ENCODE assay signal across 13 mouse cellular contexts in the genomic region with DNA sequence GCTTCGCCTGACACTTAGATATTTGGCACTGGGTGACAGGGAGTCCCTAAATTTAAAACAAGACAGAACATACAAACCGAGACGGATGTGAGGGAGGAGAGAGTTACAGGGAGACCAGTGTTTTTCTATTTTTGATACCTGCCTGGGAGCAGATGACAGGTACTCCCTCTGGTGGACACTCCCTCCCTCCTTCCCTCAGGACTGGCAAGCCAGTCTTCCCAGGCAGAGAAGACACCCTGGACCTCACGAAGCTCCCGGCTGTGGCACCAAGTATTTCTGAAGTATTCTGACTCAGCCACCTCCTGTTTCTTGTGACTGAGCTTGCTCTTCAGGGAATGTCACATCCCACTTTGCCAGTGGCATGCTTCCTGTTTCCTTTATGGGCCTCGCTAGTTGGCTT. TPM values are rescaled to one million over a fixed set of nuclear protein-coding genes. Genes with fewer than 3 reads are reported as not detected.
DNase-seq lines count a peak whose midpoint lies in the region; ATAC-seq and TF ChIP-seq lines count a peak whose summit lies in the region.
"Had no signal": no experiment of that assay in that cellular context is flagged by ENCODE, and none has a peak within 500 bp of the region (broad histone marks: within the 10 kb centered on the region; RNA-seq: fewer than 3 reads in every experiment).

No protein-coding gene starts in this region.

- DNase-seq in adrenal gland, postnatal 14 days: peak; percentile 33
- DNase-seq in adrenal gland, adult (ENCODE audit: inconsistent age in 2 of 2, low spot score in 1 of 2): no peak
- DNase-seq in kidney, postnatal 4 days: peak; percentile 51 to 67
- no peak for DNase-seq in kidney, adult 11 months
- DNase-seq in MEL (ENCODE audit: low read depth, low spot score): no peak
- no peak for DNase-seq in ovary, adult 18-20 months (ENCODE audit: low spot score)
- DNase-seq: adrenal gland, postnatal 36 days had no signal

- ATAC-seq in CD4-positive, CD25-positive, alpha-beta regulatory T cell, adult 4 months: no peak
- ATAC-seq: forebrain, embryonic 13.5 days; midbrain, embryonic 13.5 days had no signal

- H3K9ac ChIP-seq in MEL (ENCODE audit: control insufficient read depth, low read depth, low read length, poor library complexity, severe bottlenecking): no peak overlapping the region
- H3K9ac ChIP-seq: forebrain, embryonic 13.5 days; midbrain, embryonic 13.5 days had no signal

- H3K27me3 ChIP-seq in MEL (ENCODE audit: control insufficient read depth in 1 of 2, insufficient read depth in 2 of 2, low read length in 2 of 2): no peaks in the 10 kb centered on the region
- H3K27me3 ChIP-seq: forebrain, embryonic 13.5 days; midbrain, embryonic 13.5 days had no signal

- TF ChIP-seq RAD21 in MEL (IDR thresholded peaks at IDR 0.05; ENCODE audit: low read depth, low read length): no peak

- TF ChIP-seq CTCF in MEL (IDR thresholded peaks at IDR 0.05 in 2 of 3, conservative IDR thresholded peaks at IDR 0.05 in 1 of 3; ENCODE audit: control insufficient read depth in 1 of 3, insufficient read depth in 1 of 3, low read depth in 2 of 3, low read length in 3 of 3, poor library complexity in 1 of 3, severe bottlenecking in 1 of 3): peak in 2 of 3 experiments; percentile 8 to 22; a peak in 3 of 6 replicates
- peak; percentile 25; the same call in 1 of the 2 replicates for TF ChIP-seq CTCF in embryonic fibroblast, embryonic 13.5 days (IDR thresholded peaks at IDR 0.05; ENCODE audit: borderline replicate concordance, insufficient read depth, low read length)

- H3K4me3 ChIP-seq in MEL (ENCODE audit: control insufficient read depth in 1 of 2, insufficient read depth in 1 of 2, low read depth in 2 of 2, low read length in 2 of 2): no peak overlapping the region
- no peak overlapping the region for H3K4me3 ChIP-seq in embryonic fibroblast, embryonic 13.5 days (ENCODE audit: insufficient read depth, low read length)
- H3K4me3 ChIP-seq: forebrain, embryonic 13.5 days; midbrain, embryonic 13.5 days had no signal

- no peaks in the 10 kb centered on the region; a peak in 1 of 4 replicates for H3K36me3 ChIP-seq in MEL (ENCODE audit: control insufficient read depth in 1 of 2, insufficient read depth in 2 of 2, low read length in 2 of 2)

- no peak for TF ChIP-seq POLR2A in MEL (IDR thresholded peaks at IDR 0.05; ENCODE audit: control insufficient read depth in 1 of 2, insufficient read depth in 1 of 2, low read depth in 1 of 2, low read length in 2 of 2, poor library complexity in 1 of 2)
- no peak for TF ChIP-seq POLR2A in embryonic fibroblast, embryonic 13.5 days (IDR thresholded peaks at IDR 0.05; ENCODE audit: low read depth, low read length)

- no peaks in the 10 kb centered on the region for H3K79me2 ChIP-seq in MEL (ENCODE audit: control insufficient read depth, insufficient read depth, low read length, poor library complexity)

- TF ChIP-seq EP300 in MEL (IDR thresholded peaks at IDR 0.05; ENCODE audit: low read depth in 1 of 2, low read length in 2 of 2): no peak

- H3K4me1 ChIP-seq in MEL (ENCODE audit: control insufficient read depth in 1 of 2, insufficient read depth in 2 of 2, low read length in 2 of 2): no peaks in the 10 kb centered on the region
- no peaks in the 10 kb centered on the region for H3K4me1 ChIP-seq in embryonic fibroblast, embryonic 13.5 days (ENCODE audit: control insufficient read depth, insufficient read depth, low read length)

- no peaks in the 10 kb centered on the region for H3K9me3 ChIP-seq in MEL (replicated peaks; ENCODE audit: insufficient read depth, low read length)
- H3K9me3 ChIP-seq: forebrain, embryonic 13.5 days; midbrain, embryonic 13.5 days had no signal

- no peak overlapping the region for H3K27ac ChIP-seq in MEL (ENCODE audit: control insufficient read depth, low read depth, low read length)
- H3K27ac ChIP-seq in embryonic fibroblast, embryonic 13.5 days (ENCODE audit: insufficient read depth, low read length): no peak overlapping the region
- H3K27ac ChIP-seq: forebrain, embryonic 13.5 days; midbrain, embryonic 13.5 days had no signal

TF ChIP-seq in MEL, 35 proteins besides CTCF, POLR2A, EP300 and RAD21:
- no peak for TF ChIP-seq TCF12 (IDR thresholded peaks at IDR 0.05; ENCODE audit: low read depth, low read length)
- peak; percentile 29; the same call in 1 of the 2 replicates for TF ChIP-seq SMC3 (IDR thresholded peaks at IDR 0.05; ENCODE audit: low read depth, low read length)

RNA-seq across cellular contexts. Expression of a gene that starts 38.6 kb away (rescaled TPM):
- not detected in 2 replicates for total RNA-seq in adrenal gland, postnatal 14 days (2021)
- total RNA-seq in MEL (2012; rRNA removed): not detected in 2 replicates
- not detected for polyA plus RNA-seq in MEL (2012; ENCODE audit: insufficient read depth in 1 of 2, insufficient read length in 2 of 2, low read depth in 1 of 2, low replicate concordance in 2 of 2, missing spikeins in 1 of 2)
- polyA plus RNA-seq in embryonic fibroblast, embryonic 13.5 days (2011; ENCODE audit: insufficient read length, low read depth, missing spikeins): not detected in 2 replicates
- polyA plus RNA-seq in CD4-positive, CD25-positive, alpha-beta regulatory T cell, adult 4 months (2017; shearing (Covaris generic)): not detected
- total RNA-seq: adrenal gland, postnatal 36 days; layer of hippocampus, adult 18-20 months had no signal
- polyA plus RNA-seq: forebrain, embryonic 13.5 days; midbrain, embryonic 13.5 days; spleen, adult 2 months had no signal

Comparison
In these comparisons a context has a peak if more than half of its experiments do, and no peak if none do; other contexts are left out.
1. DNase-seq: peak in adrenal gland, postnatal 14 days (single experiment) and kidney, postnatal 4 days (2 of 2); none in adrenal gland, adult (0 of 2), kidney, adult 11 months (single experiment), MEL (single experiment) and ovary, adult 18-20 months (single experiment).